Mouse (Mus musculus) CH12.LX (cell line): Measurements from ENCODE around the gene Erbin. TPM values are rescaled to one million over a fixed set of nuclear protein-coding genes. Genes with fewer than 3 reads are reported as not detected.

Experiments
- DNase-seq: peaks from one replicate; pipeline ENCODE4 v3.0.0-alpha.2; 2013; ENCODE audit errors: extremely low read depth
- H3K27ac ChIP-seq: 2 replicates; pipeline ENCODE4 v1.5.1; 2012; ENCODE audit warnings: low read depth, mild to moderate bottlenecking, control low read depth, moderate library complexity; ENCODE audit not compliant: insufficient read depth
- H3K27me3 ChIP-seq: replicated peaks from 2 replicates; pipeline ENCODE3; 2012; ENCODE audit warnings: inconsistent platforms
- H3K36me3 ChIP-seq, 2 experiments: replicated peaks in 1 of 2; 2 replicates each; pipeline versions ENCODE3 to v1.6.1; 2012; ENCODE audit warnings: inconsistent platforms in 1 of 2, low read length in 1 of 2, mild to moderate bottlenecking in 1 of 2, mixed read lengths in 1 of 2, moderate library complexity in 1 of 2; ENCODE audit not compliant: control insufficient read depth in 1 of 2, insufficient read depth in 1 of 2
- H3K4me1 ChIP-seq, 2 experiments: 2 replicates each; pipeline ENCODE4 v1.6.1; 2012; ENCODE audit warnings: inconsistent platforms in 1 of 2, moderate library complexity in 1 of 2; ENCODE audit not compliant: insufficient read depth in 2 of 2, control insufficient read depth in 1 of 2
- H3K4me2 ChIP-seq: 2 replicates; pipeline ENCODE4 v1.6.1; 2012; ENCODE audit warnings: low read depth, mild to moderate bottlenecking, control low read depth; ENCODE audit not compliant: poor library complexity, insufficient read depth, severe bottlenecking
- H3K4me3 ChIP-seq, 3 experiments: fragments of 150-350 bp in 1 of 3; sonication (generic) in 1 of 3; replicated peaks in 1 of 3; 2 replicates each; pipeline versions ENCODE3 to v1.5.1; 2011 to 2012; ENCODE audit warnings: low read depth in 2 of 3, low read length in 2 of 3, mild to moderate bottlenecking in 2 of 3, moderate library complexity in 2 of 3, control low read depth in 1 of 3, improper control_type of control experiment in 1 of 3, inconsistent platforms in 1 of 3, mixed read lengths in 1 of 3; ENCODE audit not compliant: poor library complexity in 1 of 3
- H3K79me2 ChIP-seq: replicated peaks from 2 replicates; pipeline ENCODE4 v1.6.1; 2012; ENCODE audit warnings: mild to moderate bottlenecking, moderate library complexity; ENCODE audit not compliant: control insufficient read depth, poor library complexity, insufficient read depth, severe bottlenecking; ENCODE audit errors: extremely low read depth
- H3K9ac ChIP-seq: 2 replicates; pipeline ENCODE4 v1.6.1; 2012; ENCODE audit warnings: low read depth, mild to moderate bottlenecking, control low read depth, moderate library complexity; ENCODE audit not compliant: insufficient read depth
- H3K9me3 ChIP-seq: replicated peaks from 2 replicates; pipeline ENCODE3; 2012; ENCODE audit warnings: low read length, inconsistent platforms, mixed read lengths
- BHLHE40 ChIP-seq: IDR thresholded peaks from 2 replicates; pipeline ENCODE4 v1.6.1; 2011; ENCODE audit warnings: mild to moderate bottlenecking, low read depth, low read length, improper control_type of control experiment
- CHD2 ChIP-seq: IDR thresholded peaks from 2 replicates; pipeline ENCODE4 v1.6.1; 2011; ENCODE audit warnings: low read length, improper control_type of control experiment
- CTCF ChIP-seq, 2 experiments: IDR thresholded peaks in 1 of 2; conservative IDR thresholded peaks in 1 of 2; 2 replicates each; pipeline ENCODE4 v1.5.1; 2011 to 2012; ENCODE audit warnings: low read depth in 2 of 2, low read length in 2 of 2, improper control_type of control experiment in 1 of 2, inconsistent platforms in 1 of 2, mild to moderate bottlenecking in 1 of 2, moderate library complexity in 1 of 2
- E2F4 ChIP-seq: IDR thresholded peaks from 2 replicates; pipeline ENCODE4 v1.6.1; 2011; ENCODE audit warnings: low read depth, low read length, improper control_type of control experiment; ENCODE audit not compliant: insufficient replicate concordance
- EP300 ChIP-seq: IDR thresholded peaks from 2 replicates; pipeline ENCODE4 v1.6.1; 2011; ENCODE audit warnings: low read length, improper control_type of control experiment
- ETS1 ChIP-seq: conservative IDR thresholded peaks from 2 replicates; pipeline ENCODE4 v1.6.1; 2012; ENCODE audit warnings: low read depth, mild to moderate bottlenecking, inconsistent platforms, low read length, improper control_type of control experiment, moderate library complexity
- GABPA ChIP-seq: IDR thresholded peaks from 2 replicates; pipeline ENCODE4 v1.6.1; 2012; ENCODE audit warnings: low read depth, low read length, improper control_type of control experiment, inconsistent platforms; ENCODE audit not compliant: insufficient replicate concordance
- IRF4 ChIP-seq: IDR thresholded peaks from 2 replicates; pipeline ENCODE4 v1.6.1; 2014; ENCODE audit warnings: low read depth, mild to moderate bottlenecking, inconsistent platforms, low read length, improper control_type of control experiment
- JUN ChIP-seq: IDR thresholded peaks from 2 replicates; pipeline ENCODE4 v1.6.1; 2011; ENCODE audit warnings: low read depth, mild to moderate bottlenecking, low read length, improper control_type of control experiment, moderate library complexity; ENCODE audit not compliant: insufficient read depth
- JUND ChIP-seq: conservative IDR thresholded peaks from 2 replicates; pipeline ENCODE4 v1.6.1; 2011; ENCODE audit warnings: low read depth, low read length, improper control_type of control experiment
- KAT2A ChIP-seq: IDR thresholded peaks from 2 replicates; pipeline ENCODE4 v1.6.1; 2012; ENCODE audit warnings: low read length, improper control_type of control experiment, inconsistent platforms; ENCODE audit not compliant: insufficient replicate concordance
- MAFK ChIP-seq: IDR thresholded peaks from 2 replicates; pipeline ENCODE4 v1.6.1; 2011; ENCODE audit warnings: low read length, improper control_type of control experiment; ENCODE audit not compliant: insufficient replicate concordance
- MAX ChIP-seq: IDR thresholded peaks from 2 replicates; pipeline ENCODE4 v1.6.1; 2011; ENCODE audit warnings: low read length, improper control_type of control experiment
- MAZ ChIP-seq: IDR thresholded peaks from 2 replicates; pipeline ENCODE4 v1.6.1; 2012; ENCODE audit warnings: low read depth, mild to moderate bottlenecking, inconsistent platforms, low read length, improper control_type of control experiment, moderate library complexity
- MXI1 ChIP-seq: IDR thresholded peaks from 2 replicates; pipeline ENCODE4 v1.6.1; 2011; ENCODE audit warnings: mild to moderate bottlenecking, low read depth, low read length, improper control_type of control experiment
- MYC ChIP-seq: IDR thresholded peaks from 2 replicates; pipeline ENCODE4 v1.6.1; 2011; ENCODE audit warnings: low read depth, mild to moderate bottlenecking, improper control_type of control experiment, low read length
- POLR2A ChIP-seq: IDR thresholded peaks from 2 replicates; pipeline ENCODE4 v1.6.1; 2011; ENCODE audit warnings: low read depth, mild to moderate bottlenecking, improper control_type of control experiment, low read length
- RAD21 ChIP-seq: IDR thresholded peaks from 2 replicates; pipeline ENCODE4 v1.6.1; 2011; ENCODE audit warnings: low read depth, mild to moderate bottlenecking, low read length, improper control_type of control experiment, moderate library complexity
- RCOR1 ChIP-seq: conservative IDR thresholded peaks from 2 replicates; pipeline ENCODE4 v1.6.1; 2012; ENCODE audit warnings: low read depth, mild to moderate bottlenecking, inconsistent platforms, low read length, improper control_type of control experiment
- TCF12 ChIP-seq: IDR thresholded peaks from 2 replicates; pipeline ENCODE4 v1.6.1; 2014; ENCODE audit warnings: low read depth, mild to moderate bottlenecking, inconsistent platforms, low read length, improper control_type of control experiment
- UBTF ChIP-seq: IDR thresholded peaks from 2 replicates; pipeline ENCODE4 v1.6.1; 2012; ENCODE audit warnings: low read depth, mild to moderate bottlenecking, inconsistent platforms, low read length, improper control_type of control experiment, moderate library complexity
- USF2 ChIP-seq: conservative IDR thresholded peaks from 2 replicates; pipeline ENCODE4 v1.6.1; 2011; ENCODE audit warnings: low read depth, low read length, improper control_type of control experiment
- ZC3H11A ChIP-seq: IDR thresholded peaks from 2 replicates; pipeline ENCODE4 v1.6.1; 2012; ENCODE audit warnings: low read depth, mild to moderate bottlenecking, inconsistent platforms, low read length, improper control_type of control experiment
- ZMIZ1 ChIP-seq: IDR thresholded peaks from 2 replicates; pipeline ENCODE4 v1.6.1; 2012; ENCODE audit warnings: low read depth, mild to moderate bottlenecking, inconsistent platforms, low read length, improper control_type of control experiment
- ZNF384 ChIP-seq: IDR thresholded peaks from 2 replicates; pipeline ENCODE4 v1.6.1; 2012; ENCODE audit warnings: low read depth, low read length, improper control_type of control experiment, inconsistent platforms
- dilution Hi-C: fragments of 300-500 bp; cut with MboI; formaldehyde crosslinking; loops from 2 replicates; pipeline ENCODE4 v1.14.3; 2020; ENCODE audit warnings: low sequenced_read_pairs; ENCODE audit not compliant: extremely low pct_unique_long_range_greater_than_20kb, extremely low pct_ligation_motif_present
- in situ Hi-C: fragments of 300-500 bp; cut with MboI; formaldehyde crosslinking; loops from 3 replicates; pipeline ENCODE4 v1.14.3; 2019; ENCODE audit warnings: low sequenced_read_pairs, low pct_ligation_motif_present, low pct_unique_long_range_greater_than_20kb, mixed read lengths
- polyA plus RNA-seq: library from polyadenylated mRNA; unstranded; fragments of >175 nt; gene quantifications from 2 replicates; pipeline ENCODE4 v1.2.1, GENCODE M21; 2012; ENCODE audit warnings: low read depth; ENCODE audit not compliant: insufficient read length
- total RNA-seq, 2 experiments: library from RNA; depleted of rRNA; stranded (reverse); fragments of 300-350 nt in 1 of 2; fragments of >200 nt in 1 of 2; gene quantifications; 2 replicates each; pipeline ENCODE4 v1.2.3; 2012 to 2014

The Erbin gene
- total and polyA plus RNA-seq, 3 experiments: 26.2 to 45.8 (median 30.9) TPM

DNA sequence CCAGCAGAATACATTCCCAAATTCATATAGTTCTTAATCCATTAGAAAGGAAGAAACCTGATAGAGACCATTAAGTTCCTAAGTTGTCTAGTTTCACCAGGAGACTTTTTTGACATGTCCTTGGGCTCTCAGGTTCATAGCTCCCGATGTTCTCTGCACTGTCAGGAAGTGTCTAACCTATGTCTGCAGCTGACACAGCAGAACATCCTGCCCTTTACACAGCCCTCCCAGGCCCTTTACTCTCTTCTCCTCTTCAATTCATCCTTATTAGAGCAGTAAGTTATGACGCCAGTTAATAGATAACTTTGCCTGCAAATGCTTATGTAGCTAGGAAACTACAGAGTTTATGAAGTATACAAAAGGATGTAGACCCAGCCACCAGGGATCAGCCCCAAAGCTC is 20.5 kb upstream of the Erbin start:
- H3K27ac ChIP-seq: no peak overlapping the region
- H3K9me3 ChIP-seq: no peaks in the 10 kb centered on the region
- H3K36me3 ChIP-seq: no peaks in the 10 kb centered on the region
- no peaks in the 10 kb centered on the region for H3K4me1 ChIP-seq
- no peaks in the 10 kb centered on the region for H3K27me3 ChIP-seq
- no peak for DNase-seq
- no peak overlapping the region for H3K4me2 ChIP-seq
- in situ Hi-C loops (no loop called here), dilution Hi-C loops (no loop called here)
- no peaks in the 10 kb centered on the region for H3K79me2 ChIP-seq
- no peak overlapping the region for H3K4me3 ChIP-seq
- no peak overlapping the region for H3K9ac ChIP-seq
- TF ChIP-seq MAFK (no peak), JUN (no peak), MXI1 (no peak), IRF4 (no peak), KAT2A (no peak), MYC (no peak), CTCF (conservative IDR thresholded peaks at IDR 0.05 in 1 of 2, IDR thresholded peaks at IDR 0.05 in 1 of 2; ENCODE audit: low read depth in 2 of 2, low read length in 2 of 2) (no peak), MAX (no peak), EP300 (no peak), POLR2A (no peak), MAZ (no peak), ZNF384 (no peak), RAD21 (no peak), JUND (no peak), UBTF (no peak), BHLHE40 (no peak), USF2 (no peak), CHD2 (no peak)

DNA sequence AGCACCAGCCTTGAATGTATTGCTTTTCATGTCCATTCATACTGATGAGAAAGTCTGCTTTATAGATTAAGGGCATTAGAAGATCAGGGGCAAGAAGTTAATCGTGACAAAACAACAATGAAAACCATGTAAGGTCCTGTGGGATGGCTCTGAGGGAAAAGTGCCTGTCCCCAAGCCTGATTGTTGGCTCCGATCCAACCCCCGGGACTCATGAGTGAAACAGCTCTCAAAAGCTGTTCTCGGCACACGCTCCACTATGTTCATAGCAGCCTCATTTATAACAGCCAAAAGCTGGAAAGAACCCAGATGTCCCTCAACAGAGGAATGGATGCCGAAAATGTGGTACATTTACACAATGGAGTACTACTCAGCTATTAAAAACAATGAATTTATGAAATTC is 4.3 kb upstream of the Erbin start:
- H3K27me3 ChIP-seq: no peaks in the 10 kb centered on the region
- H3K4me1 ChIP-seq: peaks cover 8 to 49% of the 10 kb centered on the region in 2 experiments
- no peak overlapping the region for H3K4me2 ChIP-seq
- H3K9me3 ChIP-seq: no peaks in the 10 kb centered on the region
- H3K4me3 ChIP-seq: no peak overlapping the region
- H3K79me2 ChIP-seq: no peaks in the 10 kb centered on the region
- in situ Hi-C loops (no loop called here), dilution Hi-C loops (no loop called here)
- H3K36me3 ChIP-seq: no peaks in the 10 kb centered on the region
- DNase-seq: no peak
- no peak overlapping the region for H3K9ac ChIP-seq
- no peak overlapping the region for H3K27ac ChIP-seq
- TF ChIP-seq JUN (no peak), TCF12 (no peak), POLR2A (no peak), ZNF384 (no peak), USF2 (no peak), ETS1 (no peak), GABPA (no peak), ZMIZ1 (no peak), UBTF (no peak), MAFK (no peak), CHD2 (no peak), ZC3H11A (no peak), RCOR1 (no peak), MAX (no peak), E2F4 (no peak)
